Mouse (Mus musculus) heart, postnatal 0 days (tissue): ENCODE measurements around the gene Wdfy2.

Experiments
- CTCF ChIP-seq: IDR thresholded peaks from 2 replicates; pipeline ENCODE4 v1.5.1; 2016; ENCODE audit warnings: antibody characterized with exemption, control low read depth, low read depth
- EP300 ChIP-seq: IDR thresholded peaks from 2 replicates; pipeline ENCODE4 v1.6.1; 2016; ENCODE audit warnings: antibody characterized with exemption, low read depth

DNA sequence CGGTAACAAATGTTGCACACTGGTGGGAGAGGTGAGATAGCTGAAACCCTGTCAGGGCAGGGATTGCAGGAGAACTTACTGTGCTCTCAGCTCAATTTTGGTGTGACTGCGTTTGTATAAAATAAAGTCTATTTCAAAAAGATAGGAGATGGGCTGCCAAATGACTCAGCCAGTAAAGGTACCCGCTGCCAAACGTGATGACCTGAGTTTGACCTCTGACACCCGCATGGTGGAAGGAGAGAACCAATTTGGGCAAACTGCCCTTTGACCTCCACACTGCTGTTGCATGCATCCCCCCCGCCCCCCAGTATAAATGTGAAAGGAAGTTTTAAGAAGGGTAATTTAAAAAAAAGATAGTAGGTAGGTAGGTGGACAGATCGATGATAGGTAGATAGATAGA is 4.4 kb upstream of the Wdfy2 start:
- TF ChIP-seq CTCF (no peak), EP300 (no peak)
